Mouse (Mus musculus) layer of hippocampus, adult 2 months (tissue): Measurements from ENCODE around the gene Prcc. TPM values are rescaled to one million over a fixed set of nuclear protein-coding genes. Genes with fewer than 3 reads are reported as not detected.

Experiments
- DNase-seq, 2 experiments: peaks; one replicate each; pipeline ENCODE4 v3.0.0; 2022; ENCODE audit warnings: low spot score in 2 of 2
- H3K27ac ChIP-seq: fragments of 200-600 bp; 2 replicates; pipeline ENCODE4 v1.8.1; 2022
- H3K4me3 ChIP-seq: fragments of 200-600 bp; 2 replicates; pipeline ENCODE4 v1.8.1; 2022; ENCODE audit warnings: mild to moderate bottlenecking
- CTCF ChIP-seq: fragments of 200-600 bp; conservative IDR thresholded peaks from 2 replicates; pipeline ENCODE4 v1.8.1; 2022; ENCODE audit warnings: antibody characterized with exemption, mild to moderate bottlenecking, moderate library complexity
- long read RNA-seq, 2 experiments: library from polyadenylated mRNA; stranded (forward); transcript quantifications; one replicate each; pipeline ENCODE4 v2.0.0; 2021; ENCODE audit warnings: borderline mapping rate in 2 of 2
- total RNA-seq, 2 experiments: library from RNA; stranded (reverse); gene quantifications; 2 replicates each; pipeline ENCODE4 v1.2.3; 2021

Gene Prcc
- 10 to 100 TPM; 58.0 to 60.0 TPM for total RNA-seq
- long read RNA-seq, experiment 1, transcript Prcc-201 (7 exons, 2,099 nt) = major isoform, 21 of 24 reads
- long read RNA-seq, experiment 1, partial matches to known transcripts = 1 of 24 reads
- long read RNA-seq, experiment 1, other reads (novel, unspliced or antisense) = 2 of 24 reads
- long read RNA-seq, experiment 2, transcript Prcc-201 (7 exons, 2,099 nt) = major isoform, 20 of 22 reads
- long read RNA-seq, experiment 2, partial matches to known transcripts = 2 of 22 reads
- long read RNA-seq, experiment 2, other reads (novel, unspliced or antisense) = 0 of 22 reads

- peak; percentile 88 to 99 for DNase-seq
- peak; percentile 22 for TF ChIP-seq CTCF
- Histone ChIP-seq H3K27ac (peak within 1 kb of the TSS; percentile 97), H3K4me3 (peak within 1 kb of the TSS; percentile 93)
These were observed at the start of gene Prcc for GRCm38 (mm10) chr3:87885281-87886003. TSS of gene Prcc (minus strand) at chr3:87885608.

- H3K27ac ChIP-seq = no peak overlapping the region
- TF ChIP-seq CTCF = no peak
- H3K4me3 ChIP-seq = no peak overlapping the region
- no peak for DNase-seq
These were observed 49.8 kb upstream of the Prcc start for GRCm38 (mm10) chr3:87935201-87935600.

DNA sequence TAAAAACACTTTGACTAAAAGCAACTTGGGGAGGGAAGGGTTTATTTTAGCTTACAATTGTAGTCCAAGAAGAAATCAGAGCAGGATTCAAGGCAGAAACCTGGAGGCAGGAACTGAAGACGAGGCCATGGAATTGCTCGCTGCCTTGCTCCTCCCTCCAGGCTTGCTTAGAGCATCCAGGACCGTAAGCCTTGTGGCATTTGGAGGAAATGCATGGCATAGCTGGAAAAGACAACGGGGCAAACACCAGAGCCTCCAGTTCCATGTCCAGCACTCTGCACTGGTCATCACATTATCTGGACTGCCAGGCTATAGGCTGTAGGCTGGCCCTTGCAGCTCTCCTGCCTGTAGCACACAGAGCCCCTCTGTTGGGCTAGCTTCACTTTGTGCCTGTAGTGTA lies 49.1 kb upstream of the Prcc start:
- H3K4me3 ChIP-seq = no peak overlapping the region
- no peak for DNase-seq
- H3K27ac ChIP-seq = no peak overlapping the region
- 0 out of 2 replicates have a peak, but pooled peaks have one; percentile 12 for TF ChIP-seq CTCF

DNA sequence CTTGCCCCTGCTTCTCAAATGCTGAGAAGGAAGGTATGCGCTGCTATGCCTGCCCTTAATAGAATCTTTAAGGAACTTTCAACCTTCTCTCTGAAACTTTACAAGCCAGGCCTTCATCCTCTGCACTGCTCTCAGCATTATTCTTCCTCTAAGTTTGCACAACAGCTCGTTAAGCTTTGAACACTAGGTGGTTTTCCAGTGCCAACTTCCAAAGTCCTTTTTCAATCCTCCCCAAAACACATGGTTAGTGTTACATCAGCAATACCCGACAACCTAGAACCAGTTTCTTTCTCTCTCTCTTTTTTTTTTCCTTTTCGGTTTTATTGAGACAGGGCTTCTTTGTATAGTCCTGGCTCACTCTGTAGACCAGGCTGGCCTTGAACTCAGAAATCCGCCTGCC lies 48.6 kb upstream of the Prcc start:
- TF ChIP-seq CTCF = no peak
- no peak overlapping the region for H3K4me3 ChIP-seq
- H3K27ac ChIP-seq = no peak overlapping the region
- DNase-seq = no peak

- Histone ChIP-seq H3K27ac (peak within 1 kb of the TSS; percentile 93), H3K4me3 (peak within 1 kb of the TSS; percentile 66)
- peak; percentile 80 for TF ChIP-seq CTCF
- peak; percentile 98 for DNase-seq
These were observed 44.8 kb upstream of the Prcc start, which contains the start of the genes Isg20l2 and Rrnad1 for GRCm38 (mm10) chr3:87930078-87930795. TSS of gene Isg20l2 (plus strand) at chr3:87930314. TSS of gene Rrnad1 (minus strand) at chr3:87930717.

- Histone ChIP-seq H3K4me3 (peak overlapping the region; percentile 66), H3K27ac (peak overlapping the region; percentile 93)
- no peak for TF ChIP-seq CTCF
- DNase-seq = no peak
These were observed 44.1 kb upstream of the Prcc start for GRCm38 (mm10) chr3:87929341-87930077.

DNA sequence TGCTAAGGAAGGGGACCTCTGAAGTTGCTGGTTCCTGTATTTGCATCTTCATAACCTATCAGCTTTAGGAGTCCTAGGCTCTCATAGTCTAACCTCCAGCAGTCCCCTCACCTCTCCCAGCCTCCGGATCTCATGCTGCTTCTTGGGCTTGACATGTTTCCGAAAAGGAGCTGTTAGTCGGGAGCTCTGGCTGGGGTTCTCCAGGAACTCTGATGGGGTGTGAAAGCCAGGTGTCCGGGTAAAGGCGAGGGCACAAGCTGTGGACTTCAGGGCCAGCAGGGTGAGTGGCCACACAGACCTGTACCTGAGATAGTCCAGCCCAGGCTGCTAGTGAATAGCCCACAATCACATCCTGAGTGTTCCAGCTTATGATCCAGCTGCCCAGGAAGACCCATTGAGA lies 42.0 kb upstream of the Prcc start:
- DNase-seq = no peak
- H3K27ac ChIP-seq = no peak overlapping the region
- H3K4me3 ChIP-seq = no peak overlapping the region
- TF ChIP-seq CTCF = no peak

- H3K27ac ChIP-seq = no peak overlapping the region
- TF ChIP-seq CTCF = no peak
- no peak overlapping the region for H3K4me3 ChIP-seq
- no peak for DNase-seq
These were observed 39.6 kb upstream of the Prcc start for GRCm38 (mm10) chr3:87924996-87925395.

DNA sequence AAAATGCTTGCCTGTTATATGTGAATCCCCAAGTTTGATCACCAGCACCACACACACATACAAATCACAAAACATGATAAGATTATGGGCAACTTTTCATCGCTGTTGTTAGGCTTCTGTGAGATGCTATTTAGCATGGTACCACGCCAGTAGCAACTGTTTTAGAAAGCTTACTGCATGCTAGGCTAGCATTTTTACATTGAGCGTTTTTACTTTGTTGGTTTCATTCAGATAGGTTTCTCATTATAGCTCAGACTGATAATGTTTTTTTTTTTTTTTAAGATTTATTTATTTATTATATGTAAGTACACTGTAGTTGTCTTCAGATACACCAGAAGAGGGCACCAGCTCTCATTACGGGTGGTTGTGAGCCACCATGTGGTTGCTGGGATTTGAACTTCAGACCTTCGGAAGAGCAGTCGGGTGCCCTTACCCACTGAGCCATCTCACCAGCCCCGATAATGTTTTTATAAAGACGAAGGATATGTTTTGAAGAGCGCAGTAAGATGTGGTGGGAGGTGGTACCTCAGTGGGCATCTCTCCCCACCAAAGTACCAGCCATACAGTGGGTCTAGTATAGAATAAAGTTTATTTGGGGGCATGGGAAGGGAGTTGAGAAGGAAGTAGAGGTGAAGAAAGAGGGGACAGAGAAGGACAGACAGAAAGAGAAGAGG lies 35.0 kb upstream of the Prcc start:
- Histone ChIP-seq H3K27ac (0 out of 2 replicates have a peak overlapping the region, but pooled peaks have one; percentile 87), H3K4me3 (peak overlapping the region; percentile 82)
- TF ChIP-seq CTCF = peak; percentile 51
- no peak for DNase-seq

- TF ChIP-seq CTCF = peak; percentile 7; the same call in 1 of the 2 replicates
- Histone ChIP-seq H3K27ac (peak within 1 kb of the TSS; percentile 87), H3K4me3 (peak within 1 kb of the TSS; percentile 82)
- DNase-seq = peak; percentile 84 to 96
These were observed 34.1 kb upstream of the Prcc start, which contains the start of gene Mrpl24 for GRCm38 (mm10) chr3:87919336-87920108. TSS of gene Mrpl24 (plus strand) at chr3:87919506.

GRCm38 (mm10) chr3:87918551-87918950 lies 33.1 kb upstream of the Prcc start:
- no peak for TF ChIP-seq CTCF
- no peak for DNase-seq
- H3K4me3 ChIP-seq = no peak overlapping the region; the same call in 1 of the 2 replicates
- no peak overlapping the region for H3K27ac ChIP-seq
